Mouse (Mus musculus) G1E (cell line): ENCODE measurements around the gene Spryd3.

Experiments
- CTCF ChIP-seq: IDR thresholded peaks from 2 replicates; pipeline ENCODE4 v1.5.1; 2012; ENCODE audit warnings: low read depth, low read length, inconsistent platforms, mixed read lengths
- GATA1 ChIP-seq: IDR thresholded peaks from 2 replicates; pipeline ENCODE4 v1.6.1; 2012; ENCODE audit warnings: borderline replicate concordance, low read length, inconsistent platforms, mixed read lengths
- GATA2 ChIP-seq: IDR thresholded peaks from 2 replicates; pipeline ENCODE4 v1.6.1; 2012; ENCODE audit warnings: low read depth, low read length, inconsistent platforms, borderline replicate concordance

GRCm38 (mm10) chr15:102112827-102113226, 23.2 kb downstream of the Spryd3 start:
- TF ChIP-seq CTCF: no peak
- TF ChIP-seq GATA1: no peak
- TF ChIP-seq GATA2: no peak
